Mouse (Mus musculus) right cerebral cortex, postnatal 36 days (tissue): ENCODE measurements at regions not wholly inside any gene's neighbourhood (a gene's known extent, or its start where the extent isn't known, plus 50 kb on each side); places are given as distances from the start of the nearest gene placed in this dataset.

Experiments used
- DNase-seq, 2 experiments: peaks; one replicate each; pipeline ENCODE4 v3.0.0; 2022; ENCODE audit warnings: low spot score in 2 of 2, mixed read lengths in 1 of 2

DNA sequence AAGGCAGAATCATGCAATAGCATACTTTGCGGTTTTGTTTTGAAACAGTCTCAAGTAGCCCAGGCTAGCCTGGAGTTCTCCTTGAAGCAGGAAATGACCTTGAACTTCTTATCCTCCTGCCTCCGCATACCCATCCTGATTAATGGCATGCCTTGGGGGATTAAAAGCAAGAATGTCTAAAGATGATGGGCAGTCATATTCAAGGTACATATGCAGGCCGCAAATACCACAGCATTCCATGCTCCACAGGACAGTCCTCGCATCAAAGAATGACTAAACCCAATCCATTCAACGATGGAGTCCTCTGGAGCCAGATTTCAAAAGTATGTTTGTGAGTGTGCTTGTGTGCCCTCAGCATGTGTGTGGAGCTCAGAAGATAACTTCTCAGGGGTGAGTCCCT lies 69.1 kb upstream of the Tbx3 start:
- DNase-seq = no peak

DNA sequence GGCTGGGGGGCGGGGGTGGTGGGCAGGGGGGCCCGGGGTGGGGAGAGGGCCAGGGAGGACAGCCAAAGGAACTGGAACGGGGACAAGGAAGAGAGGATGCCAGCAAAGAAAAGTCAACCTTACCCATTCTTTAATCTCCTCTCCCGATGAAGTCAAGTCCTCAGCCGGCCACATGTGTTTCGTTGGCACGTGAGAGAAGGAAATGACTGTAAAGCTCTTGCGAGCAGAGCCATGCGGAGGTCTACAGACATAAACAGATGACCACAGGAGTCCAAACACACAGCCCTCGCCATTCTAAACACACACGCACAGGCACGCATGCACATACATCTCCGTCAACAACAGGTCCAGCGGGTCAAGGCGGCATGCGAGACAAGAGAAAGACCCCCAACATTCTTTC lies 68.5 kb upstream of the Tbx3 start:
- no peak for DNase-seq

DNA sequence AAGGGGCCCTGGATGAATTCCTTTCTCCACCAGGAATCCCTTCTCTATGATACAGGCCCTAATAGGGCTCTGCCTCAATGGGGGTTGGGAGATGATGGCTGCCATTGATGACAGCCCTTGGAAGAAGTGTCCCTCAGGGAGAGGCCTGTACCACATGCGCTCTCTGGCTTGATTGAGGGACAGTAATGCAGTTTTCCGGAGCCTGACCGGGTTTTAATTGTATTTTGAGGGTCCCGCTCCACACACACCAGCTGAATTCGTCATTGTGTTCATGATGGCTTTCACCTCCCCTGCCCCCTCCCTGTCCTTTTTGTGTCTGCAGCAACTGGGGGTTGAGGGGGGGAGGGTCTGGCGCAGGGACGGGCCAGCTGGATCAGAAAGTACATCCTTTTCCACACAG lies 65.0 kb upstream of the Tbx3 start:
- DNase-seq = no peak

DNA sequence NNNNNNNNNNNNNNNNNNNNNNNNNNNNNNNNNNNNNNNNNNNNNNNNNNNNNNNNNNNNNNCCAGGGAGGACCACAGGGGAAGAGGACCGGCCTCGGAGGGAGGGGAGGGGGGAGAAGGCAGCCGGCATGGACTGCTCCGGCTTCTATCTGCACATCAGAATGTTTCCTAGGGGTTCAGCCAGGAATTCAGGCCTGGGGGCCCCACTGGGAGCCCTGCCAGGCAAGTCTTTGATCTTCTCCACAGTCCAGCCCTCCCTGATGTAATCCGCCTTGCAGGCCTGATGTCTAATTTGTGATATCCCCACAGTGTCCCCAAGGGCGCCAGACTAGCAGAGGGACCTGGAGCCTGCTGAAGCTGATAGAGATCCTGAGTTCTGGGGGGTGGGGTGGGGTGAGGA lies 57.1 kb upstream of the Tbx3 start:
- DNase-seq = no peak

DNA sequence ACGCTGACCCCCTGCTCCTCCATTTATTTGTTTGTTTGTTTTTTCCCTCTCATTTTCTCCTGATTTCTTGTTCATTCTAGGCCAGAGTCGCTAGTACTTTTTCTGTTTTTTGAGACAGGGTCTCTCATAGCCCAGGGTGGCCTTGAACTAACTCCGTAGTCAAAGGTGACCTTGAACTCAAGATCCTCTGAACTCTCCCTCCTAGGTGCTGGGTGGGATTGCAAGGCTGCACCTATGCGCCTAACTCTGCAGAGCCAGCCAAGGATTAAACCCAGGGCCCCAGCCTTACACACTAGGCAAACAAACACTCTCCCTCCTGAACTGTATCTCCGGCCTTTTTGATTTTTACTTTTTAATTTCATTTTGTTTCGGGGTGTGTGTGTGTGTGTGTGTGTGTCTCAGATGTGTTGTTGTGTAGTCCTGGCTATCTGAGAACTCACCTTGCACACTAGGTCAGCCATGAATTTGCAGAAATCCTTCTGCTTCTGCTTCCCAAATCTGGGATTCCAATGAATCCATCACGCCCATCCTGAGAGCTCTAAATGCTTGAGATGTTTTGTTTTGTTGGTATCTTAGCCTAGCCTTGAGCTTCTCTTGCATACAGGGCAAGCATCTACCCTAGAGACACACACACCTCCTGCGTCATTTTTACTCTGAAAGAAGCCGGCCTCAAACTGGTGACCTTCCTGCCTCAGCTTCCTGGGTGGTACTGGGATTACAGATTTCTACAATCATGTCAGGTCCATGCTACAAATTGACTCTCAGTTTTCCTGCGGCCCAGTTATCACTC lies 56.3 kb upstream of the Tbx3 start:
- no peak for DNase-seq

DNA sequence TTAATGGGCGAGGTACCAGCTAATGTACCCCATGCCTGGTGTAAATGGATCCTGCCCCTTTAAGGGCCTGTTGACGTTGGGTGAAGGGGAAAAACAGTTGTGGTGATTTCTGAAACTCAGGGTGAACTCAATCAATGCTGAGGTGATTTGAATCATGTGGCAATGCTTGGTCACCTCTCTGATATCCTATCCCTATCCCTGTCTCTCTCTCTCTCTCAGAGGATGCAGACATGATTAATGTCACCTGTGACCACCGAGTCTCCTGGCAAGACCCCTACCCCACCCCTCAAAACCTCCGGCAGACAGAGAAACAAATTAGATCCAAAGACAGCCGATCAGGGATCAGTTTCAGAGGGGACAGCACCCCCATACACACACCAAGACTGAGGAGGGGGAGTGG lies 54.8 kb upstream of the Tbx3 start:
- no peak for DNase-seq

DNA sequence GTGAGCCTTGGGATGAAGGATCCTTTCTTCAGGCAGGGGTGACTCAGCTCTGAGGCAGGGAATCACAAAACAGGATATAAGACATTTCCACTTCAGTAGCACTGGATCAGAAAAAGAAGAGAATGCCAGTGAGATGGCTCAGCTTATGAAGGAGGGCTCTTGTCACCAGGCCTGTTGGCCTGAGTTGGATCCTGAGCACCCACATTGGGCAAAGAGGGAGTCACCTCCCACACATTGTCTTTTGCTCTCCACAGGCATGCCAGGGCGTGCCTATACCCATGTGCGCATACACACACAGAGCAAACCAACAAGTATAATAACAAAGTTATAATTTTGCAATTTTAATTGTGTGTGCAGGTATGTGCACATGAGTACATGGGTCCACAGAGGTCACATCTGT lies 52.6 kb upstream of the Tbx3 start:
- no peak for DNase-seq

DNA sequence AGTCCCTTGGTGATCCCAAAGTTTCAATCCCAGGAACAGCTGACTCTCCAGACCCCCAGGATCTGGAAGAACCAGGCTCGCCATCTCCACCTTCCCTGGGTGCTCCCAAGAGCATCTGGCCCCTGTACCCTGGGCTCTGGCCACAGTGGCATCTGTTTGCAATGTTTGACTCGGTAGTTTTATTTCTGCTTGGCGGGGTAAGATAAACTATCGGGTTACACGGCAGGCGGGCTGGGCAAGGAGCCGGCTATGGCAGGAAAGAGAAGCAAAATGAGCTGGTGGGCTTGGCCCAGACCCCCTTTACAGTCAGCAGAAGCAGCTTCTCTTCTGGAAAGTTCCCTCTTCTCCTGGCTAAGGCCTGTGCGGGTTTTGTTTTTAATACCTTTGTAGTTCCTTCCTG lies 50.6 kb upstream of the Tbx3 start:
- DNase-seq = no peak
